Mouse (Mus musculus): ENCODE measurements around the gene Tomm20l.

Tomm20l gene

GRCm38 (mm10) chr12:71150167-71150566 lies 38.9 kb downstream of the Tomm20l start:
- DNase-seq (ENCODE audit: low spot score in 2 of 2), result no peak

GRCm38 (mm10) chr12:71154979-71155378 lies 43.8 kb downstream of the Tomm20l start:
- DNase-seq (ENCODE audit: low spot score in 2 of 2), result no peak

- no peak for DNase-seq (ENCODE audit: low spot score in 2 of 2)
Measured at GRCm38 (mm10) chr12:71157974-71158373, 46.7 kb downstream of the Tomm20l start.

DNA sequence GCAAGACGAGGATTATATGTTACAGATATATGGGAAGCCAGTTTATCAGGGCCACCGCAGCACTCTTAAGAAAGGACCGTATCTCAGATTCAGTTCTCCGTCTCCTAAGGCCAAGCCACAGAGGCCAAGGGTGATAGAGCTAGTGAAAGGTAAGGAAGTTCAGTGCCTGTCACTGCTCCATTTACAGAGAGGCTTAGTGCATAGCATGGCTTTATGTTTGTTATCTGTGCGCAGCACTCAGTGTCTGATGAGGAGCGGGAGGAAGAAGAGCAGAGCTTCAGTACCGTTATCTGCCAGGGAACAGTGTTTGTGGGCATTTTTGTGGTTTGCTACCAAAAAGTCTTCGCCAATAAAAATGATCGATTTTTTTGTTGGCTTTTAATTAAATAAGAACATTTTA lies 53.2 kb downstream of the Tomm20l start:
- no peak for DNase-seq (ENCODE audit: low spot score in 2 of 2)

- no peak for DNase-seq (ENCODE audit: low spot score in 2 of 2)
Measured at GRCm38 (mm10) chr12:71169911-71170310, 58.7 kb downstream of the Tomm20l start.

Measured in right cerebral cortex, adult 2 months (tissue).